Mouse (Mus musculus) hindbrain, embryonic 14.5 days (tissue): ENCODE measurements at regions not wholly inside any gene's neighbourhood (a gene's known extent, or its start where the extent isn't known, plus 50 kb on each side); places are given as distances from the start of the nearest gene placed in this dataset.

ENCODE experiments used
- ATAC-seq: fragments of 200-750 bp; cut with Nextera tagmentation; 2 replicates; pipeline ENCODE4 v1.8.0; 2017; ENCODE audit warnings: moderate number of reproducible peaks, mild to moderate bottlenecking, moderate TSS enrichment, moderate library complexity; ENCODE audit not compliant: low FRiP score
- DNase-seq: peaks from one replicate; pipeline ENCODE4 v3.0.0-alpha.2; 2015; ENCODE audit warnings: low spot score
- H3K27ac ChIP-seq: fragments of 300-500 bp; sonication (generic); 2 replicates; pipeline ENCODE4 v1.5.1; 2014; ENCODE audit warnings: mild to moderate bottlenecking, moderate library complexity
- H3K27me3 ChIP-seq: fragments of 300-500 bp; sonication (generic); 2 replicates; pipeline ENCODE4 v1.6.1; 2014; ENCODE audit warnings: mild to moderate bottlenecking, low read length, mixed read lengths; ENCODE audit not compliant: control insufficient read depth, insufficient read depth
- H3K36me3 ChIP-seq: fragments of 300-500 bp; sonication (generic); replicated peaks from 2 replicates; pipeline ENCODE4 v1.6.1; 2014; ENCODE audit not compliant: control insufficient read depth, insufficient read depth
- H3K4me1 ChIP-seq: fragments of 300-500 bp; sonication (generic); replicated peaks from 2 replicates; pipeline ENCODE4 v1.6.1; 2014; ENCODE audit warnings: antibody characterized with exemption, low read length, mixed read lengths; ENCODE audit not compliant: control insufficient read depth, insufficient read depth
- H3K4me2 ChIP-seq: fragments of 300-500 bp; sonication (generic); replicated peaks from 2 replicates; pipeline ENCODE4 v1.6.1; 2014; ENCODE audit warnings: mild to moderate bottlenecking, moderate library complexity
- H3K4me3 ChIP-seq: fragments of 300-500 bp; sonication (generic); replicated peaks from 2 replicates; pipeline ENCODE4 v1.5.1; 2014; ENCODE audit warnings: mild to moderate bottlenecking, low read length
- H3K9ac ChIP-seq: fragments of 300-500 bp; sonication (generic); 2 replicates; pipeline ENCODE4 v1.6.1; 2014
- H3K9me3 ChIP-seq: fragments of 300-500 bp; sonication (generic); 2 replicates; pipeline ENCODE4 v1.6.1; 2016; ENCODE audit warnings: low read length; ENCODE audit not compliant: control insufficient read depth
- WGBS: fragments of 180-500 bp; shearing (Covaris S2); extraction: QIAGEN DNeasy Blood & Tissue Kit; methylation state at CpG from one replicate; pipeline ENCODE4 v1.1.7; 2014; 5-methylcytosine and 5-hydroxymethylcytosine counted together

DNA sequence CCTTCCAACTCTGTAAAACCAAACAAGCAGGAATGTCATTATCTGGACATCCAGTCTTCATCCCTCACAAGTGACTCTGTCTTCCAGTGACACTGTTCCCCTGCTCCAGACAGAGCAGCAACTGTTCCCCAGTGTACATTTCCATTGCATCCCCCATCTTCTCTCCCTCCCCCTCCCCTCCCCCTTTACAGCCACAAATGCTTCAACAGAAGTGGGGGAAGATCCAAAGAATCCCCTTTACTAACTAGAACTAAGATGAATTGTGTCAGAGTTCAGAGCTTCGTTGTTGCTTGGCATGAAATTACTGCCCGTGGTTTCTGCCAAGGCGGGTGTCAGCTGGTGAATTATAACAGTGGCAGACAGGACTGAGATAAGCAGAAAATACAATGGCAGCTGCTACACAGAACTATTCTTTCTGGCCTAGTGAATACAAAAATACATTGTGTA, 673.7 kb upstream of the Marcks start:
- no peak overlapping the region for H3K4me2 ChIP-seq
- H3K4me3 ChIP-seq = no peak overlapping the region
- no peak overlapping the region for H3K9ac ChIP-seq
- peaks cover 11% of the 10 kb centered on the region for H3K4me1 ChIP-seq
- 8% methylated on average over 3 of the region's 3 CpGs for WGBS
- no peaks in the 10 kb centered on the region for H3K9me3 ChIP-seq
- peak overlapping the region; percentile 63 for H3K27ac ChIP-seq
- no peaks in the 10 kb centered on the region for H3K36me3 ChIP-seq
- DNase-seq = peak; percentile 70
- ATAC-seq = peak; percentile 91
- no peaks in the 10 kb centered on the region for H3K27me3 ChIP-seq

DNA sequence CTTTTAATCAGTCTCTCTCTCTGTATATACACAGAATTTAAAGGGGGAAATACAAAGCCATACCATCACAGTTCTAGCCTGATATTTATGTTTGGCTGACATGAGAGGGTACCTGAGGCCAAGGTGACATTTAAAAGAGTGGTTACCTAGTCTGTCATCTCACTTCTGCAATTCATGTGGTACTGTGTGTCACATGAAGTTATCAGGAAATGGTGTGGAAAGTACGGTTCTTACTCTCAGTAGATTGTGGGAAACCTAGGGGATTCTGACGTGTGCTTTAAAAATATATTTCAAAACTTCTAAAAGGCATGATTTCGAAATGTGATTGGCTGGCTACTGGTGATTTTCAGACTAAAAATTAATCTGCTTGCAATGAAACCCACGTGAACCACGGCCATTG, 673.1 kb upstream of the Marcks start:
- H3K27ac ChIP-seq = peak overlapping the region; percentile 63
- no peak overlapping the region for H3K9ac ChIP-seq
- DNase-seq (no peak), ATAC-seq (no peak)
- H3K4me2 ChIP-seq = no peak overlapping the region
- no peaks in the 10 kb centered on the region for H3K27me3 ChIP-seq
- 71% methylated on average over 5 of the region's 5 CpGs for WGBS
- H3K4me1 ChIP-seq = peaks cover 11% of the 10 kb centered on the region
- no peak overlapping the region for H3K4me3 ChIP-seq
- no peaks in the 10 kb centered on the region for H3K36me3 ChIP-seq
- no peaks in the 10 kb centered on the region for H3K9me3 ChIP-seq

DNA sequence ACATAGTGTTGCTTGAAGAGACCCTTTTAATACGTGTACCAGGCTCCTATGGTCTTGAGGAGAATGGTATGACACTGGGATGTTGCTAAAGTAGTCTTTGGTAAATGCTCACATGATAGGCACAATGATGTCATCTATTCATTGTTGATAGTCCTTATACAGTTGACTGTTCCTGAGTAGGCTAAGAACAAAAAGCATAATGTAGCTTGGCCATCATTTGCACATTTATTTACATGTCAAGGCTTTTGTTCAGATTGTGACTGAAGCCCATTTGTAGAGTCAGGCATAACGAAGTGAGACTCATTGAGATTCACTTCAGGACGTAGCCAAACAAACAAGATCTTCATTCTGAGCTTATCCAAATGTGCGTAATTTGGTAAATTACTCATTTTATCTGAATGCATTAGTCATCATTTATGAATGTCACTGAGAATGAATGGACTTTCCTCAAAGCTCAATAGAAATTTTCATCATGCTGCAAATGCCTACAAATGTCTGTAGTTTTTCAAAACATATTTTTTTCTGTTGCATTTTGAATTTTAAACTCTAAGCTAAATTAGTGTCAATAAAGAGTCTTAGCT, 664.6 kb upstream of the Marcks start:
- ATAC-seq (no peak), DNase-seq (no peak)
- 42% methylated on average over 4 of the region's 4 CpGs for WGBS
- H3K27me3 ChIP-seq = no peaks in the 10 kb centered on the region
- H3K36me3 ChIP-seq = no peaks in the 10 kb centered on the region
- H3K9ac ChIP-seq = no peak overlapping the region
- no peak overlapping the region for H3K4me2 ChIP-seq
- no peaks in the 10 kb centered on the region for H3K4me1 ChIP-seq
- H3K9me3 ChIP-seq = no peaks in the 10 kb centered on the region
- no peak overlapping the region for H3K27ac ChIP-seq
- H3K4me3 ChIP-seq = no peak overlapping the region

DNA sequence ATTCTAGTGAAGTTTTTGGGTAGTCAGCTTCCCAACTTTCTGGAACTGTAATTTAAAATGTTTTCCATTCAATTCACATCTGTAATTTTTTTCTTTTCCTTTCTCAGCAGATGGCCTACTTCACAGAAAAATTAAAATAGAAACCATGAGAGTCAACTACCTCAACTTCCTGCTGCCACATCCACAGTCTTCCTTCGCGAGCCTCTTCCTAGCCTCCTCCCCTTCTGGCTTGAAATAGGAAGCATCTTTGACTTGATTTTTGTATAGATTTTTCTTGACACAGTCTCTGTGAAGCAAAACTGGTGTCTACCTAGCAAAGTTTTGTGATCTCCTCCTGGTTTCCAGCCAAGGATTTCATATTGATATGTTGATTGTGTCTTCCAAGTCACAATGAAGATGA, 660.7 kb upstream of the Marcks start:
- WGBS = 92% methylated on average over 2 of the region's 2 CpGs
- no peak for DNase-seq
- Histone ChIP-seq H3K27ac (no peak overlapping the region), H3K4me1 (no peaks in the 10 kb centered on the region), H3K4me3 (no peak overlapping the region), H3K9me3 (no peaks in the 10 kb centered on the region), H3K9ac (no peak overlapping the region), H3K27me3 (no peaks in the 10 kb centered on the region), H3K4me2 (no peak overlapping the region), H3K36me3 (no peaks in the 10 kb centered on the region)
- no peak for ATAC-seq

DNA sequence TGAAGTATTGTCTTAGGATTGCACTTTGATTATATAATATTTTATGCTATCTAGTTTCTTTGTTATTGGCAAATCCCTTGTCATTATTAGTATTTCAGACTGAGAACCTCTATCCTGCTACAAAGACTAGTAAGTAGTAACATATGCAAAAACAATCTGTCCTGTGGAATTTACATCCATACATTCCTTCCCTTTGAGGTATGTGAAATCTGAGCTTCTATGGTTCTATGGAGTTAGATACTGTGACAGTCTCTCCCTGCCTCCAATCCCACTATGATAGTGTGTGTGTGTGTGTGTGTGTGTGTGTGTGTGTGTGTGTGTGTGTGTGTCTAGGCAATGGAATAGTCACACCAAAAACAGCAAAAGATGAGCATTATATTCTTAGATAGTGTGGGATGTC, 659.6 kb upstream of the Marcks start:
- Histone ChIP-seq H3K4me1 (no peaks in the 10 kb centered on the region), H3K36me3 (no peaks in the 10 kb centered on the region), H3K9ac (no peak overlapping the region), H3K27ac (no peak overlapping the region), H3K9me3 (no peaks in the 10 kb centered on the region), H3K4me2 (no peak overlapping the region), H3K27me3 (no peaks in the 10 kb centered on the region), H3K4me3 (no peak overlapping the region)
- DNase-seq (no peak), ATAC-seq (no peak)

DNA sequence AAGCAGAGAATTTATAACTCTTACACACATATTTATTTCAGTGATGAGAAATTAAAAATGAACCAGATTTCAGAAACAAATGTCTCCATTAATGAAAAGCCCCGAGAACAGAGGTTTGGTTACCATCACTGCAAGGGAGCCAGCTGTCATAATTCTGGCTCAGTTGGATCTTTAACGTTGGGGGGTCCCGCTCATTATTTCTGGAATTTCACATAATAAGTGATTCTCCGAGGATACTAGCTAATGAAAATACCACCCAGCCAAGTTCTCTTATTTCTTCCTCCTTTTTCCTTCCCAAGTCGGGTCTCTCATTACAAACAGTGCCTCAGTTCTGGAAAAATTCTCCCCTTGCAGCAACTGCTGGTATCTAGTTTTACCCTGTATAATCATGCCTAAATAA, 659.0 kb upstream of the Marcks start:
- no peaks in the 10 kb centered on the region for H3K36me3 ChIP-seq
- ATAC-seq (no peak), DNase-seq (no peak)
- no peaks in the 10 kb centered on the region for H3K27me3 ChIP-seq
- no peaks in the 10 kb centered on the region for H3K9me3 ChIP-seq
- no peak overlapping the region for H3K9ac ChIP-seq
- H3K4me2 ChIP-seq = no peak overlapping the region
- H3K27ac ChIP-seq = no peak overlapping the region
- whole genome bisulfite sequencing = 75% methylated on average over 5 of the region's 5 CpGs
- H3K4me1 ChIP-seq = no peaks in the 10 kb centered on the region
- no peak overlapping the region for H3K4me3 ChIP-seq

DNA sequence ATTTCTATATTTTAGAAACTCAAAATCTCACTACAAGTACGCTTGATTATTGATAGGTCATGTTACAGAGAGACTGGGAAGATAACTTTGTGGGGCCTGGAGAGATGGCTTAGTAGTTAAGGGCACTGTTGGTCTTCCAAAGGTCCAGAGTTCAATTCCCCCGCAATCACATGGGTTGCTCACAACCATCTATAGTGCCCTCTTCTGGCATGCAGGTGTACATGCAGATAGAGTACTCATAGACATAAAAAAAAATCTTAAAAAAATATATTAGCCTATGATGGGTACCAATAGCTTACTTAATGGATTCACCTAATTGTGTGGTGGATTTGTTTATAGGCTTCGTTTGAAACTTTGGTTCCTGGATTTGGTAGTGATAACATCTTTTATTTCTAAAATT, 654.2 kb upstream of the Marcks start:
- H3K4me1 ChIP-seq = no peaks in the 10 kb centered on the region
- no peak overlapping the region for H3K4me2 ChIP-seq
- ATAC-seq (no peak), DNase-seq (no peak)
- no peaks in the 10 kb centered on the region for H3K27me3 ChIP-seq
- H3K27ac ChIP-seq = no peak overlapping the region
- no peak overlapping the region for H3K9ac ChIP-seq
- H3K4me3 ChIP-seq = no peak overlapping the region
- H3K9me3 ChIP-seq = no peaks in the 10 kb centered on the region
- H3K36me3 ChIP-seq = no peaks in the 10 kb centered on the region
- WGBS = 84% methylated on average over 3 of the region's 3 CpGs

DNA sequence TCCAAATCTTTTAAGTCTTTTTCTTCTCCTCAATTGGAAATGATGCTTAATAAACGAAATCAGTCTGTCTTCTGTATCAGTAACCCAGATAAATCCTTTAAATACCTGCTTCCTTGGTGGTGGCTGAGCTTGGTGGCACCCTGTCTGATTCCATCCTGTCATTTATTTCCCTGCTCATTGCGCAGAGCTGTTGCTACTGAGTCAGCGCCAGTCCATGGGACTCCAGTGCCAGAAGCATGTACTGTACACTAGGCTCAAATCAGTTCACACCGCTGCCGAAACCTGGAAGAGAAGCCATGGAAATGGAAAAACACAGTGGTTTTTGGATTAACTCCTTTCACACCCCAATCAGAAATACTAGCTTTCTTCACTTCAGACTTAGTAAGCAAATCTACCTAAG, 649.3 kb upstream of the Marcks start:
- H3K9ac ChIP-seq = no peak overlapping the region
- H3K4me3 ChIP-seq = no peak overlapping the region
- H3K9me3 ChIP-seq = no peaks in the 10 kb centered on the region
- H3K4me2 ChIP-seq = no peak overlapping the region
- H3K27ac ChIP-seq = no peak overlapping the region
- H3K4me1 ChIP-seq = no peaks in the 10 kb centered on the region
- DNase-seq = no peak
- no peak for ATAC-seq
- H3K36me3 ChIP-seq = no peaks in the 10 kb centered on the region
- H3K27me3 ChIP-seq = no peaks in the 10 kb centered on the region
- 90% methylated on average over 5 of the region's 5 CpGs for WGBS

DNA sequence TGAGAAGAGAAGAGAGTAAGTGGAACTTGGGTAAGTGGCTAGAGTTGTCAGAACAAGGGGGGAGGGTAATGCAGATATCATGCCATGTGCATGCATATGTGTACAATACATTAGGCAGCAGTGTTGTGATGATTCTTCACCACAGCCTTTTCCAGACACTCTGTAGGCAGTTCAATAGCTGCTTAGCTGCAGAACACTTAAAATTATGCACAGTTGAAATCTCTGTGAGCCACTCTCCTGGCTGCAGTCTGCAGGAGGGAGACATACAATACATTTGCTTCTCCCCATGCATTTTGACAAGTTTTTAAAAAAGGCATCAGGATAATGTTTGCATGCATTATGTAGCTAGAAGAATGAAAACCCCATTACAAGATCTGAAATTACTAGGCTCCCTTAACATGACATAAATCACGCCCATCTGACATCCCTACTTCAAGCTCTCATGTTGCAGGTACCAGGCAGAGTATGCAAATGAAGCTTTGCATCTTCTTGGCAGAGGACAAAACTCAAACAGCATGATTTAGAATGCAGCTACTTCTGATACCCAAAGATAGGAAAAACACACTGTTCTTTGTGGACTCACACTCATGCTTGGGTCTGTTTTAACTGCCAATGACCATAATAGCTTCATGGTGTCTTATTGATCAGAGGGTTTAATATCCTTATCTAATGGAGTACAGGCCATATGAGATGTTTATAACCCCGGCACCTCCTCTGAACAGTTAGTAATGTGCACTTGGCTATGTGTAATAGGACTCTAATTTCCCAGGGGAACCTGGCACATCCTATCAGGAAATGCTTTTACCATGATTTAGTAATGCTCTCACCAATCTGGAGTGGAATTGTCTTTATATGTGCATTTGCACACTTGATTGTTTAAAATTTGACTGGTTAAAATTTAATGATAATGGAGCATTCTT, 640.9 kb upstream of the Marcks start:
- peaks cover 9% of the 10 kb centered on the region; the same call in 1 of the 2 replicates for H3K4me1 ChIP-seq
- no peaks in the 10 kb centered on the region for H3K27me3 ChIP-seq
- ATAC-seq (no peak), DNase-seq (no peak)
- H3K9ac ChIP-seq = no peak overlapping the region
- 57% methylated on average over 2 of the region's 2 CpGs for WGBS
- H3K9me3 ChIP-seq = no peaks in the 10 kb centered on the region
- H3K36me3 ChIP-seq = no peaks in the 10 kb centered on the region
- H3K27ac ChIP-seq = 0 out of 2 replicates have a peak overlapping the region, but pooled peaks have one; percentile 14
- H3K4me3 ChIP-seq = no peak overlapping the region
- no peak overlapping the region for H3K4me2 ChIP-seq
